Mouse (Mus musculus) ES-CJ7 (cell line): ENCODE results near the gene Ndufs7.

Experiments
- DNase-seq: peaks from one replicate; pipeline ENCODE4 v3.0.0; 2011; ENCODE audit warnings: low read depth, low spot score

Ndufs7 gene

DNA sequence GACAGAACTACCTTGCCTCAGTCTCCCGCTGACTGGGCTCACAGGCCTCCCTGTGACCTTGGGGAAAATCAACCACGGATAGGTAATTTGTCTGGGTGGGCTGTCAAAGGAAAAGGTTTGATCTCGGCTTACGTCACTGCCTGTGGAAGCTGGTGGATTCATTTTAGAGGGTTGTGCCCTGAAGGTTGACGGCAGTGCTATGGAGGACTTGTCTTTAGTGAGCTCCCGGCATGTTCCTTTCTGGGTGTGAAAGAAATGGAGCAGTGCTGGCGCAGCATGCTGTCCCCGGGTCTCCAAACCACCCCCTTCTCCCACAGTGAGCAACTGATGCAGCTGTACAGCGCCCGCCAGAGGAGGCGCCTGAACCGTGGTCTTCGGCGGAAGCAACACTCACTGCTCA is 44.4 kb downstream of the Ndufs7 start:
- peak; percentile 55 for DNase-seq

GRCm38 (mm10) chr10:80294311-80294710 is 45.4 kb downstream of the Ndufs7 start:
- DNase-seq: no peak

DNA sequence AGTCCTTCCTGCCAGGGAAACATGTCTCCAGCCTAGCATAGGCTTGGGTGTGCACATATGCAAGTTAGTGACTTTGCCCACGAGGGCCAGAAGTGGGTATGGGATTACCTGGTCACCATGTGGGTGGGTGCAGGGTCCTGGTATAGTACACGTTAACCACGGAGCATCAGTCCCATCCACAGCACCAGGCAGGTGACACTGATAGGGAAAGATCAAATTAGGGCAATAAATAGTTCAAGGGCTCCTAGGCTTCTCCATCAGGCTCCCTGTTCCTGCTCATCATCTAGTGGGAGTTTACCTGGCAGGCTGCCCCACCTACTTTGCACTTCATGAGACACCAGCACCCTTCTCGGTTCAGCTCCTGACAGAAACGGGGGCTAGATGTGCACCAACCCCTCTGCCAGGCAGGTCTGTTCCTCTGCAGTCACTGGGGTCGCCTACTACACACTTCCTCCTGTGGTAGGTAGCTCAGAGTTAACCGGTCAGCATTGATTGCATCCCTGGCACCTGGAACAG is 45.9 kb downstream of the Ndufs7 start:
- DNase-seq: no peak

- DNase-seq: peak; percentile 83
These were observed 46.9 kb downstream of the Ndufs7 start, which contains the start of gene Apc2 for GRCm38 (mm10) chr10:80295618-80296425. Apc2 (plus strand) TSS chr10:80295977.

DNA sequence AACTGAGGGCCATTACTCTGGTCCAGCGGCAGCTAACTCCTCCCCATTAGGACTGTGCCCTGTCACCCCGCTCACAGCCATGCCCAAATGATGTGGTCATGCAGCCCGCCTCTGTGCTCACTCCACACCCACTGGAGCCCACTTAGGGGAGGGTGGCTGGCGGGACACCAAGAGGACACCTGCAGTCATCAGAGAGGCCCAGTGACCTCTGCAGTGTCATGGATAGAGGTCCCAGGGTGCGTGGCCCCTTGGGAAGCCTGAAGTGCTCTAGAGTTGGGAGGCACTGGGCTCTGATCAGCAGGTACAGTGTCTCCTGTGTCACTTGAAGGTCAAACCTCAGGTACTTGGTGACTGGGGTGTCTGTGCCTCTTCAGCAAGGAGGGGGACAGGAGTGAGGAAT is 47.9 kb downstream of the Ndufs7 start:
- no peak for DNase-seq

DNA sequence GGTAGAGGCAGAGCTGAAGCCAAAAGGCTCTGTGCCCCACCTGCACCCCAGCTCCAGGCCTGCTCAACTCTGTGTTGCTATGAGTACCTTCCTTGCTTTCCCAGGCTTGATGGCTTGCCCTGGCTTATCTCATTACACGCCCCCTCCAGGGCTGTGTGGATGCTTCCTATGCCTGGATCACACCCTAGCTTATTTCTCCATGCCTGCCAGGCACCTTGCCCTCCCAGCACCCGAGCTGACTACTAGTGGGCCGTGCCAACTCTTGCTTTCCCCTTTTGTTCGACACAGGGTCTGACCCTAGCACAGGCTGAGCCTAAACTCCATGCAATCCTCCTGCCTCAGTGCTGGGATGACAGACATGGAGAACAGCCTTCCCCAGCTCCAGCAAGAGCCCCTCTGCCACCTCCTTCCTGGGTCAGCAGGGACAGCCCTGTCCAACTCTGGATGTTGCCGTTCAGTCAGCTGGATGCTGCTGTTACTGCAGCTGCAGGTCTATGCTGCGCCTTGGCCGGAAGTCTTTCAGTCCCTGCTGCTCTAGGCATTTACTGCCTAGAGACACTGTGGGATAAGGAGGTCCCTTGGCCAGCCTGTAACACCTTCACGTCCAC is 48.7 kb downstream of the Ndufs7 start:
- DNase-seq: no peak

DNA sequence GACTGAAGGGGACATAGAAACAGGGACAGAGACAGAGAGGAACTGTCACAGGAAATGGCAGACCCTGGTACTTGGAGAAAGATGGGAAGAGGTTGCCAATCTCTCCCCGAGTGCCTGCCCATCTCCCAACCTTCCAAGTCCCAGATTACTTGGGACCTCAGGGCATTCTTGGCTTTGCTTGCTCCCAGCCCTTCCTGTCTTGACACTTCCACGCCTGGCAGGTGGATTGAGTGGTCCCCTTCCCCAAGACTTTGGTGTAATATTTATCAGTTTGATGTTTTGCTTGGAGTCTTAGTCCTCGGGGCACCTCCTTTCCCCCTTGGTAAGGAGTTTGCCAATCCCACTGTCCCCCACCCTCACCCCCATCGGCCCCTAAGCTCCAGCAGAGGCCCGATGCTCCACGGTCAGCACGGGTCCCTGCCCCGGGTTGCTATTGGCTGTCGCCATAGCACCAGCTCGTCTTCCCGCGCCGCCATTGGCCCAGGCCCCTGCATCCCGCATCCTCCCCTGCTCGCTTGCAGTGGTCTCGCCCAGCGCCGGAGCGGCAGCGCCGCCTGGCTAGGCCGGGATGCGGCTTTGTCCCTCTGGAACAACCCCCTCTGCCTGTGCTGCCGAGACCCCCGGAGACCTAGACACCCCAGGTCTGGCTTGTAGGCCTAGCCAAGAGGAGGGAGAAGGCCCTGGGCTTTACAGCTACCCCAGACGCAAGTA is 49.8 kb downstream of the Ndufs7 start:
- DNase-seq: peak; percentile 52

- no peak for DNase-seq
These were observed 50.4 kb downstream of the Ndufs7 start for GRCm38 (mm10) chr10:80299301-80299700.

- DNase-seq: no peak
These were observed 50.9 kb downstream of the Ndufs7 start for GRCm38 (mm10) chr10:80299824-80300223.

DNA sequence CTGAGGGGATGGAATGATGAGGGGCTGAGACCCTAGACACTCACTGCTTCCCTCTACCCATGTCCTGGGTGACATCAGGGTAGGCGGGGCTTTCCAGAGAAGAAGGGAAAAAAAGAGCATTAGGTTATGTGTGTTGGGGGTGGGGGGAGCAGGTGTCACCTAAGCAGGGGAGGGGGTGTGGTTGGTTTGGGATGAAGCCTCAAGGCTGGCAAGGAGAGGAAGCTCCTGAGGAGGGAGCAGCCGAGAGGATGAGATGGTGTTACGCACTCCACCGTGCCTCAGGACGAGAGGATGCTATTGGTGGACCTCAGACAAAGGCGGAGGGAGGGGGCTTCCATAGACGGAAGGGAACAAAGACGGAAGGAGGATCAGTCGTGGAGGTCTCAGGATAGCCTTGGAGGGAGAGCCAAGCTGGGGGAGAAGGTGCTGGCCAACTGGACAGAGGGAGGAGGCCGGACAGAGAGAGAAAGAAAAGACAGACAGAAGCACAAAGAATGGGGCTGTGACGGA is 51.8 kb downstream of the Ndufs7 start:
- DNase-seq: no peak

GRCm38 (mm10) chr10:80301256-80302081 is 52.5 kb downstream of the Ndufs7 start:
- no peak for DNase-seq

GRCm38 (mm10) chr10:80302082-80302355 is 53.1 kb downstream of the Ndufs7 start:
- no peak for DNase-seq

GRCm38 (mm10) chr10:80302471-80302881 is 53.6 kb downstream of the Ndufs7 start:
- no peak for DNase-seq

DNA sequence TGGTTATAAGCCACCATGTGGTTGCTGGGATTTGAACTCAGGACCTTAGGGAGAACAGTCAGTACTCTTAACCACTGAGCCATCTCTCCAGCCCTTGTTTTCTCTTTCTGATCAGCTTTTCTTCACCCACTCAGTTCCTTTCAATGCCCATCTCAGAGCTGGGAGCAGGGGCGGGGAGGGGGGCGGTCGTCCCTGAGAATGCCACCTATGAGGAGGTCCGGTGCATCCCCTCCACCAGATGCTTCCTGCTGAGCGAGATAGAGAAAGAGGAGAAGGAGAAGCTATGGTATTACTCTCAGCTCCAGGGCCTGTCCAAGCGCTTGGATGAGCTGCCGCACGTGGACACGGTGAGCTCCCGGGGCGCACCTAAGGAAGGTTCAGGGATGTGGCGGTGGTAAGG is 55.5 kb downstream of the Ndufs7 start:
- DNase-seq: no peak

- DNase-seq: peak; percentile 87
These were observed 55.9 kb downstream of the Ndufs7 start for GRCm38 (mm10) chr10:80304862-80305261.
